Mouse (Mus musculus) neutrophil, adult 59 days (primary cell): Measurements from ENCODE around the gene Tjap1. TPM values are rescaled to one million over a fixed set of nuclear protein-coding genes. Genes with fewer than 3 reads are reported as not detected.

ENCODE experiments used
- total RNA-seq, 2 experiments: library from RNA; stranded (reverse); gene quantifications; 1 replicate in 1 of 2; 2 replicates in 1 of 2; pipeline ENCODE4 v1.2.4; 2023

Tjap1 gene
- total RNA-seq, result 10 to 100 TPM; 23.3 to 27.7 TPM

GRCm38 (mm10) chr17:46282483-46283123 is at the start of gene Tjap1:
Gene Tjap1, minus strand, starts transcription at chr17:46283026.

GRCm38 (mm10) chr17:46327906-46328534 is 45.2 kb upstream of the Tjap1 start, which contains the start of gene Abcc10:
Gene Abcc10, minus strand, starts transcription at chr17:46328352.

GRCm38 (mm10) chr17:46297364-46298219 is 14.8 kb upstream of the Tjap1 start, which contains the start of gene Dlk2:
Gene Dlk2, plus strand, starts transcription at chr17:46297421.

GRCm38 (mm10) chr17:46253452-46254084 is 29.3 kb downstream of the Tjap1 start, which contains the start of gene Lrrc73:
Gene Lrrc73, plus strand, starts transcription at chr17:46253531.

GRCm38 (mm10) chr17:46247512-46248188 is 35.2 kb downstream of the Tjap1 start, which contains the start of the genes Polr1c and Yipf3:
Gene Polr1c, minus strand, starts transcription at chr17:46248054.
Gene Yipf3, plus strand, starts transcription at chr17:46248080.

Other genes with a start within 250 kb of the Tjap1 start
- gene Mrps18a, start 172.0 kb downstream of the Tjap1 start, total RNA-seq, result 10 to 100 TPM; 23.0 to 23.2 TPM
- 1 to 10 TPM in 1 of 2 experiments, under 1 TPM in 1; 0.62 to 1.3 TPM for gene Rsph9, start 138.8 kb downstream of the Tjap1 start, total RNA-seq
- 10 to 100 TPM; 17.5 to 21.9 TPM for gene Mad2l1bp, start 129.5 kb downstream of the Tjap1 start, total RNA-seq
- gene Gtpbp2, start 122.0 kb downstream of the Tjap1 start, total RNA-seq, result 100 to 1,000 TPM; 124 to 126 TPM
- 10 to 100 TPM; 18.3 to 20.1 TPM for gene Polh, start 80.4 kb downstream of the Tjap1 start, total RNA-seq
- gene Xpo5, start 80.2 kb downstream of the Tjap1 start, total RNA-seq, result 10 to 100 TPM; 21.3 to 22.6 TPM
- 10 to 100 TPM; 20.6 to 23.0 TPM for gene Polr1c, start 35.0 kb downstream of the Tjap1 start, total RNA-seq
- gene Yipf3, start 34.9 kb downstream of the Tjap1 start, total RNA-seq, result 10 to 100 TPM; 86.2 to 94.1 TPM
- gene Lrrc73, start 29.5 kb downstream of the Tjap1 start, total RNA-seq, result 1 to 10 TPM; 1.0 to 1.2 TPM
- not detected for gene Dlk2, start 14.4 kb upstream of the Tjap1 start, total RNA-seq
- 1 to 10 TPM; 5.3 to 5.9 TPM for gene Abcc10, start 45.3 kb upstream of the Tjap1 start, total RNA-seq
- 1 to 10 TPM; 5.0 to 9.9 TPM for gene Zfp318, start 100.7 kb upstream of the Tjap1 start, total RNA-seq
- not detected for gene Crip3, start 145.9 kb upstream of the Tjap1 start, total RNA-seq
- gene Slc22a7, start 155.4 kb upstream of the Tjap1 start, total RNA-seq, result not detected
- not detected for gene Ttbk1, start 204.6 kb upstream of the Tjap1 start, total RNA-seq
- 1 to 10 TPM; 3.7 to 5.4 TPM for gene Dnph1, start 213.7 kb upstream of the Tjap1 start, total RNA-seq